Mouse (Mus musculus): ENCODE measurements around the gene Cep170.

Cep170 gene

GRCm38 (mm10) chr1:176753861-176754718, 59.8 kb downstream of the Cep170 start:
- DNase-seq (ENCODE audit: low read depth, low spot score): no peak

DNA sequence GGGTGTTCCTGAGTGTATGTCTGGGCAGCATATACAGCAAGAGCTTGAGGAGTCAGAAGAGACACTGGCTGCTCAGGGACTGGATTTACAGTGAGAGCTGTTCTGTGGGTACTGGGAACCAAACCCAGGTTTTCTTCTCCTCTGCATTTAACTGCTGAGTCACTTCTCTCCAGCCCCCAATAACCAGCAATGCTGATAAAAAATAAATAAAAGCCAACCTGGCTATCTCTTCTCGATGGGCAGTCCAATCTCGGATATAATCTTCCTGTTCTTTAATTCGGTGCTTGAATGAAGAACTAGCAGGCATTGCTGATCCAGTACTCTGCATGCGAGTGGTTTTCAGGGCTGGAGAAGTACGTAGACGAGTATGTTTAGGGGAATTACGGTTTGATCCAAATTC, 64.2 kb downstream of the Cep170 start:
- no peak for DNase-seq (ENCODE audit: low read depth, low spot score)

GRCm38 (mm10) chr1:176732834-176733233, 81.0 kb downstream of the Cep170 start:
- DNase-seq (ENCODE audit: low read depth, low spot score): no peak

GRCm38 (mm10) chr1:176730528-176730927, 83.3 kb downstream of the Cep170 start:
- no peak for DNase-seq (ENCODE audit: low read depth, low spot score)

DNA sequence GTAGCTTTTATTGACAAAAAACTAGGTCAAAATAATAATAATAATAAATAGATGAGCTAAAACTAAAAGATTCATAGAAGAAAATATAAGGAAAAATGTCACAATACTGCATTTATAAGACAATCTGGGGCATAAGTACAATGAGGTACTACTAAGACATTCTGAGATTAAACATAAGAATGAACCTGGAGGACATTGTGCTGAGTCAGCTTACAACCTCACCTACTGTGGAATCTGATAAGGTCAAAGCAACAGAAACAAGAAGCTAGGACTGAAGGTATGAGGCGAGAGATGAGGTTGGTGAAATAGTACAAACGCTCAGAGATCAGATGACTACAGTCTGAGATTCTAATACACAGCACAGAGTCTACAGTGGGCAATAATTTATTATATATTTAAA, 86.5 kb downstream of the Cep170 start:
- no peak for DNase-seq (ENCODE audit: low read depth, low spot score)

GRCm38 (mm10) chr1:176724771-176725170, 89.1 kb downstream of the Cep170 start:
- no peak for DNase-seq (ENCODE audit: low read depth, low spot score)

DNA sequence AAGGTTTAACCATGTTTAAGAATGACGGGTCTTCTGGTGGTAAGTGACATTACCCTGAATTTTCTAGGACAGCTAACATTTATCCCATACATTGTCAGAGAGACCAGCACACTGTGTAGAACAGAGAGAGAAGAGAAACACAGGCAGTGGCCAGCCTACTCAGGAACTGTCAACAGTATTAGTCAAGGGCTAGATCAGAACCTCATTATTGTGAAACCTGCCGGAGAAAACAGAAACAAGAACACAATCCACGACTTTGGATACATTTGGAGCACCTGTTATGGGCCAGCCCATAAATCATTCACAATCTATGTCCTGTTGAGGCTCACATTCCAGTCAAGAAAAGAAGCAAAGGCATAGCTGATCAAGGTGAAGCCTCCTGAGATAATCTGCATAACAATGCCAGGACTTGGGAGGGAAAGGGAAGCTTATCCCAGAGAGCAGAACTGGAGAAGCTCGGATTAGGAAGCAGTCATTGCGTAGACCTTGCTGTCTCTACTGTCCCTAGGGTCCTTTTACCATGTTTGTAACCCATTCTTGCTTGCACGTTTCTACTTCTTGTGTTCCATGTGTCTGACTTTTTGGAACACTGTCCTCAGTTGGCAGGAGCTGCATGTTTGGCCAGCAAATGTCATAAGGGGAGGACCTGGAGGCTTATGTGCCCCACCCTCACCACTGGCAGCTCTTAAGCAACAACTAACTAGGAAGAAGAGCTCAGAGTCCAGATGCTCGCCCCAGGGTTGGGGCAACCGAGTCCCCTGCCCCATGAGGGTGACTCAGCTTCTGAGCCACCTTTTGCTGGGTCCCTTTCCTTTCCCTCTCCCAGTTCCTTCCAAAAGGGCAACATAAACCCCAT, 89.8 kb downstream of the Cep170 start:
- no peak for DNase-seq (ENCODE audit: low read depth, low spot score)

DNA sequence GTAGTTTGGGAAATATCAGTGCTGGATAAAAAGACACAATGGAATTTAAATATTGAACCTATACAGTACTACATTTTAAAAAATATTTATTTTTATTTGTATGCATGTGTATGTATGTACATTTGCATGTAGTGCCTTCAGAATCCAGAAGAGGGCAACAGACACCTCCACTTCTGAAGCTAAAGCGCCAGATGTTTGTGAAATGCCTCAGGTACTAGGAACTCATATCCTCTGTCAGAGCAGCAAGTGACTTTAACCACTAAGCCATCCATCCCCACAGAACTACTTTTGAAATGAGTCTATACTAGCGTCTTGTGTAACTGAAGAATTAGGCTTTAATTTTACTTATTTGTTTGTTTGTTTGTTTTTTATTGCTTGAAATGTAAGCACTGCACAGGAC, 101.4 kb downstream of the Cep170 start:
- DNase-seq (ENCODE audit: low read depth, low spot score): peak; percentile 42

GRCm38 (mm10) chr1:176700226-176700625, 113.6 kb downstream of the Cep170 start:
- DNase-seq (ENCODE audit: low read depth, low spot score): no peak

GRCm38 (mm10) chr1:176699793-176700192, 114.1 kb downstream of the Cep170 start:
- no peak for DNase-seq (ENCODE audit: low read depth, low spot score)

- no peak for DNase-seq (ENCODE audit: low read depth, low spot score)
Observed at GRCm38 (mm10) chr1:176698647-176699046, 115.2 kb downstream of the Cep170 start.

GRCm38 (mm10) chr1:176697091-176697490, 116.8 kb downstream of the Cep170 start:
- no peak for DNase-seq (ENCODE audit: low read depth, low spot score)

GRCm38 (mm10) chr1:176691101-176691500, 122.8 kb downstream of the Cep170 start:
- no peak for DNase-seq (ENCODE audit: low read depth, low spot score)

GRCm38 (mm10) chr1:176688251-176688880, 125.5 kb downstream of the Cep170 start:
- DNase-seq (ENCODE audit: low read depth, low spot score): no peak

All from retina, postnatal 7 days (tissue).